Mouse (Mus musculus) brain, adult 2 months (tissue): Measurements from ENCODE around the gene Vrtn.

Experiments used
- DNase-seq: peaks from one replicate; pipeline ENCODE4 v3.0.0; 2011; ENCODE audit warnings: low read depth, low spot score

Vrtn gene

DNA sequence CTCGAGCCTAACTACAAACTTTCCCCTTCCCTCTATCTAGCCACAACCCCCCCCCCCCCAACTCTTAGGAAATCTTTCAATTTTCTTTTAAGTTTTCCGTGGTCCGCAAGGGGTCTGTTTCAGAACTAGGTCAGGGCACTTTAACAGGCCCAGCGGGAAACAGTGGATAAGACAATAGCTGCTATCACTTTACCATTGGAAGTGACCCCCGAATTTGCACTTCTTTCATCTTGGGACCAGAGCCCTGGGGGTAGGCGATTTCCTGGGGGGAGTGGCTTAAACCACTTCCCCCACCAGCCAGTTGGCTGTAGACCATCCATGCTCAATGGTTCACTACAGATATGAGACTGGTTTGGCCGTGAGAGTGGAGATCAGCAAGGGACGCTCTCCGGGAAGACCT is at the start of gene Vrtn:
Vrtn (plus strand) TSS at position 366 of the 400 bp plus-strand sequence.
- no peak for DNase-seq

DNA sequence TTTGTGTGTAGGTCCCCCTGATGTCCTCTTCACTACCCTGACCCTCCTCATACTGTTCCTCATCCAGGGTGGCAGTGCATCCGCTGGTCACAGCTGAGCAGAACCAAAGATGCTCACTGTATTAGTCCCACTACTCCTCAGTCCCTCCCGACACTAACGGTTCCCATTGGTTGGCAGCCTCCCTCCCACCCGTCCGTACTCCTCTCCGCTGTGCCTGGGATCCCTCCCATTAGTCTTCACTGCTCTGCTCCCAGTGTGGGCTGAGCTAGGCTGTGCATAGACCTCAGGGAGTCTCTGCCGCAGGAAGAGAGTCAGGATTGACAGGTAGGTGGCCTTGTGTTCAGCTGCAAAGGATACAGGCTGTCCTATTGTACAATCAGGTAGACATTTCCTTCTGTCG is 42.5 kb upstream of the Vrtn start:
- no peak for DNase-seq

DNA sequence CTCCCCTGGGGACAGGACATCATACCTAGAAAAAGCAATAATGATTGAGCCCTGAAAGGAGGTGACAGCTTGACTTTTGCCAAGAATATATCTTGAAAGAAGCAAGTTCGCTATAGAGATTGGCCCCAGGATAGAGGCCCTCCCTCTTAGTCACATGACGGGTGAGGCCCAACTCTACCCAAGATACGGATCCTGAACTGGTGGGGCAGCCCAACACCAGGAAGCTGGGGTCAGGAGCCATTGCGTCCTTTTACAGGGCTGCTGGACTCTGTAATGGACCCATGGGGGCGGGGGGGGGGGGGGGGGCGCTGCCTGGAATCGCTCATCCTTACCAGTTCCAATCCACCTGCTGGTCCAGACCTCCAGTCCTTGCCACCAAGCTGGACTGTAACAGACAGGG is 36.8 kb upstream of the Vrtn start:
- no peak for DNase-seq

DNA sequence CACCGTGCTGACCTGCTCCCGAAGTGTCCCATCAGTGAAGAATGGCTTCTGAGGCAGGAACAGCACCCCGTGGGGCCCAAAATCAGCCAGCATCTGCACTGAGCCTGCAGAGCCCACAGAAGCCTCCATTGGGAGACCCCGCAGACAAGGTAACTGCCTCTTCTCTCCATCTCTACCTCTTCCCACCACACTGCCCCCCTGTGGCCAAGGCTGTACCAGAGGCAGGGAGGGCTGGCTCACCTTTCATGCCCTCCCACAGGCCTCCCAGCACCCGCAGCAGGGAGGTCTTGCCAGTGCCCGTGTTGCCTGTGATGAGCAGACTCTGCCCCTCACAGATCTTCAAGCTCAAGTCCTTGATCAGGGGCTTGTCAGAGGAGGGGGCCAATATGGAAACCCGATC is 35.0 kb upstream of the Vrtn start:
- DNase-seq, result no peak

DNA sequence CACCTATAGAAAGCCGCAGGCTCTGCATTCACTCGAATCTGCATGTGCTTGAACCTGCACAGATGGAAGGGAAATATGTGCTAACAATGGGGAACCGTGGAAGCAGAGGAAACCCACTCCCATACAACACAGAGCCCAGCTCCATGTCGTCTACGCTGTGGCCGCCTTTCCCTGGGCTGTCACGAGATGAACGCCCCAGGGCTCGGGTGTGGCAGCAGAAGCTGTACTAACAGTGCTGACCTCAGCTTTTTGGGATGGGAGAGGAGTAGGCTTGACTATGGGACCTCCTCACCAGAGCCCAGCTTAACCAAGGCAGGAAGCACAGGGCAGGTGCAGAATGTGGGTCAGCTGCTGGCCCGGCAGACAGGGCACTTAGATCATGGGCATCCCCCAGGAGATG is 29.1 kb upstream of the Vrtn start:
- no peak for DNase-seq

DNA sequence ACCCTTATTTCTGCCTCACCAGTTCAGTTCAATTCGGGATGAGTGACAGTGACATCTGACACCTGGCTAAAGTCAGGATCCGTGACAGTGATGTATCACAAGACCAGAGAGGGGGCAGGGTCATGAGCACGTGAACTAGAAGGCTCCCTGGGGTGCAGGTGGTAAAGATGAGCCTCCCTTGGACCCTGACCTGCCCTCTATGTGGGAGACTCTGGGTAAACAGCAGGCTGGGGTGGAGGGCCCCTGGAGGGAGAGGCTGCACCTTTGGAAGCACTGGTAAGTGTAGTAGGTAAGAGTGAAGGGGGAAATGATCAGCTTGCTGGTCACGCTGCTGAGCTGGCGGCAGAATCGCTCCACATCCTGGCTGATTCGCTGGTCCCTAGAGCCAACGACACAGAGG is 28.3 kb upstream of the Vrtn start:
- no peak for DNase-seq

DNA sequence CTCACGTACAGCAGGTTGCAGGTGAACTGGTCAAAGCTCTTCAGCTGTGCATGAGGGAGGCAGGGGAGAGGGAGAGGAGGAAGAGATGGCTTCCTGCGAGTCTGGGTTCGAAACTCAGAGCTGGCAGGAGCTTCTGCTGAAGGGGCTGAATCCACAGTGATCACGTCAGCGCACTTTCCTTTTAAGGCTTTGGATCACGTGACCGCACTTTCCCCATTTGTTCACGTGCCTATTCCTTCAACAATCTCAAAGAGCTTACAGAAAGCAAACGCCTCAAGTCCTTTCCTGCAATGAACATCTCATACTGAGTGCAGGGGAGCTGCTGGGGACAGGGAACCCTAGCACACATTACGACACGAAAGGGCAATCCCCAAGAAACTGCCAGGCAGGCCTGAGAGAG is 26.8 kb upstream of the Vrtn start:
- DNase-seq, result no peak

DNA sequence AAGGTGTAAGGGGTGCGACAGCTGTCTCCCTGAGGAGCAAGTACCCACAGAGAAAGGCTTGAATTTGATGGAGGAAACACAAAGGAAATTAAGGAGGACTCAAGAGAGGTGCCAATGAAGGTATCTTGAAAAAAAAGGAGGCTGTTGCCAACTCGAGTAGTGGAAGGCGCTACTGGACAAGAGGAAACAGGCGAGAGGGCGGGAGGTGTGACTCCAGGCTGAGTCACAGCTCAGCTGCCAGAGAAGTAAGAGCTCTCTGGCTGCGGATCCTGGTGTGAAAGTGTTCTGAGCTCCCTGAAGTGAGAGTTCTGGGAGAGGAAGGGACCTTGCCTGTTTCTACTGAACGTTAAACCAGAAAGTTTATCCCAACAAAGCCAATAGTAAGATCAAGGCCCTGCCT is 26.3 kb upstream of the Vrtn start:
- DNase-seq, result peak; percentile 86

DNA sequence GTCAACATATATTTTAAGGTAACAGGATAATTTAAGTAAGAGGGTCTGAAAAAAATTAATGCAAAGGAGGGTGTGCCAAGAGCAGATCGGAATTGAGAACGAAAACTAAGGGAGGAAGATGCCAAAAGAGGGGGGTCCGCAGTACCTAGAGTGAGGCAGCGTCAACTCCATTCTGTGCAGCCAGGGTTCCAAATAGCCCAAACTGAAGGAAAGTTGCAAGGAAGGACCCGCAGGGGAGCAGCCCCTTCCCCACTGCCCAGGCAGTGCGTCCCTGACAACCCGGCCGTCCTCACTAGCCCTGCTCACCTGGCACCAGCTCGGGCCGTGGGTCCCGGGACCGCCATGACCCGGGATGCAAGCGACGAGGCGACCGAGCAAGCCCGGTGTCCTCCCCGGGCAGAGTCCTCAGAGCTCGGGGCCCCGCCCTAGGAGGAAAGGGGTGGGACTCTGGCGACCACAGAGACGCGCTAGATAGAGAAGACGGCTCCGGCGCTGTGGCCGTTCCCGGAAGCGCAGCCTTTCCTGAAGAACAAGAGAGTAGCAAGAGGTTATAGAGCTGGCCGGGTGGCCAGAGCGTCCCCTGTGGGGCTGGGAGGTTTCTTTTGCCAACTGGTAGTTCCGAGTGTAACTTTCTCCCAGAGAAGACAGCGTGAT is 23.7 kb upstream of the Vrtn start, which contains the start of gene Abcd4:
Abcd4 (minus strand) TSS at position 437 of the 654 bp plus-strand sequence.
- DNase-seq, result peak; percentile 98

DNA sequence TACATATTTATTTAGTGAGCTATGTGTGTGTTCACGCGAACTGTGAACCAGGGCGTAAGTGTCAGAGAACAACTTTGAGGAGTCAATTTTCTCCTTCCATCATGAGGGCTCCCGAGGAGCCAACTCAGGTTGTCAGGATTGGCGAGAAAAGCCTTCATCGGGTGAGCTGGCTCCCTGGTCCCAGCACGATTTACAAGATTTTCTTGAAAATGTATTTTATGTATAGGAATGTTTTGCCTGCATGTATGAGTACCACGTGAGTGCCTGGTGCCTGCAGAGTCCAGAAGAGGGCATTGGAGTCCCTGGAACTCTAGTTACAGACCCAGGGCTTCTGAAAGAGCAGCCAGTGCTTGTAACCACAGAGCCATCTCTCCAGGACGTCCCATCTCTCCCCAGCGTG is 23.2 kb upstream of the Vrtn start:
- DNase-seq, result peak; percentile 58

DNA sequence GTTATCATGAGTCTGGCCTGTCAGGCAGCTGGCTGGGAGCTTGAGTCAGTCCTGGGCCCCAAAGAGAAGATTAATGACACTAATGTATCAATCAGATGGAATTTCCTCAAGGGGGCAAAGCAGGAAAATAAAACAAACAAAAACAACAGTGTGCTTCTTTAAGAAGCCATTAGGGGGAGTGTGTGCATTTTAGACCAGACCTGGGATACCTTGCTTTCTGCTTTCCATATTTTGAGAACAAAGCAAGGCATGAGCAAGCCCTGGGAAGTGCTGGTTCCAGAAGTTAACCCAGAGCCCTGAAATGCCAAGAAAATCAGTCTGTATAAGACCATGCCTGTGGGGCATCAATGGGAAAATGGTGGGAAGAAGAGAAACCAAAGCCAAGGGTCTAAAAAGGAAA is 19.8 kb upstream of the Vrtn start:
- peak; percentile 17 for DNase-seq

DNA sequence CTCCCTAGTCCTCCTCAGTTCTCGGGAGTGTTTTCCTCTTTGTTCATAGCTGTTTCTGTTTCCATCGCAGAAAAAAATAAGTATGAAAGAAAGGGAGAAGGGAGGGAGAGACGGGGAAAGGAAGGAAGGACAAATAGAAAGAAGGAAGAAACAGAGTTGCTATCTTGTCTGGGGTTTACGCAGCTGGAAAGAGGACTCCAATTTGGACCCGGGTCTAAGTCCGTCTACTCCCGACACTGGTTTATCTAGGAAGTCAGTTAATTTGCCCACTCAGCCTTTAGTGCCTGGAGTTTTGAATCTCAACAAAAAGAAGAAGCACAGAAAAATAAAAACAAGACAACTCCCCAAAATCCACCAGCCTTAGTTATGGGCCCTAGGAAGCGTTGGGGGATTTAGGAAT is 16.2 kb upstream of the Vrtn start:
- DNase-seq, result no peak

DNA sequence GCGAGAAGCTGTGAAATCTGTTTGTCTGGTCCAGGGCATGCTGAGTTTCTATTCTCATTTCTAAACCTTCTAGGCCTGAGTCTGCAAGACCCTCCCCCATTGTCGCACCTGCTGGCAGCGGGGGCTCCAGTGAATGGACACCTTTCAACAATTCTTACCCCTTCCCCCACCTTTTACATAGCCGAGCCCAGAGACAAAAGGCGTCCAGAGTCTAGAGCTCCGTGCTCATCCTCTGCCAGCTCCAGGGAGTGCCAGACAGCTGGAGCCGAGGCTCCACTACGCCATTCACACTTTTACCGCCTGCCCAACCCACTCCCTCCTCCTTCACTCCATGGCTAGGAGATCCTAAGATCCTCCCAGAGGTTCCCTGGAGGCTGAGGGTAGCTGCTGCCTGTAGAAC is 15.7 kb upstream of the Vrtn start:
- peak; percentile 56 for DNase-seq

DNA sequence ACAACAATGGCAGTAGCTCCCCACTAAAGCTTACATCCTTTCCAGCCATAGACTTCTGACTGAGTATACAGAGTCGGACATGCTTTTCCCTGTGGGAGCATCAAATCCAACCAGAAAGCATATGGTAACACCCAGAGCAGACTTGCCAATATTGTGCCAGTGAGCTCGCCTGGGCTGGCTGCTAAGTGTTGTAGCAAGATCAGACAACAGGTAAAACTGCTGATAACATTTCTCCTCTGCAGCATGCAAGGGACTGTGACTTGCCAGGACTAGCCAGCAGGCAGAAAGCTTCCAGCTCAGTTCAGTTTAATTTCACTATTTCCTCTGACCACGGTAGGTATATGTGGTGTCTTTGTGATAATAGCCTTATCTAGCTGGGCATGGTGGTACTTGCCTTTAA is 9.0 kb upstream of the Vrtn start:
- DNase-seq, result no peak

DNA sequence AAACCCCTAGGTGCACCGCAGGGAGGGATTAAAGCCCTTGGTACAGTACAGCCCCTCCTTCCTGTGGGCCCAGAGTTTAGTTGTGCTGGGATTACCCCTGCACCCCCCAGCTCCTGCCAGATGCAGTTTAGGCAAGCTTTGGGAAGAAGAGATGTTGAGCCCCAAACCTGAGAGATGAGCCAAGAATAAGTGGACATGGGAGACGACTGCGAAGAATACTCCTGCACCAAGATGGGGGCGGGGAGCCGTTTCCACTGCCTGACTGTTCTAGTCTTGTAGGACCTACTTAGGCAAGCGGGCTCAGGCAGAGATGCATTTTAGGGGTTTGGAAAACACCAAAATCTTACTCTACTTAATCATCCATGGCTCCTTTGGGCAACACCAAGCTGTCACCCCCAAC is 566 bp upstream of the Vrtn start:
- DNase-seq, result no peak

DNA sequence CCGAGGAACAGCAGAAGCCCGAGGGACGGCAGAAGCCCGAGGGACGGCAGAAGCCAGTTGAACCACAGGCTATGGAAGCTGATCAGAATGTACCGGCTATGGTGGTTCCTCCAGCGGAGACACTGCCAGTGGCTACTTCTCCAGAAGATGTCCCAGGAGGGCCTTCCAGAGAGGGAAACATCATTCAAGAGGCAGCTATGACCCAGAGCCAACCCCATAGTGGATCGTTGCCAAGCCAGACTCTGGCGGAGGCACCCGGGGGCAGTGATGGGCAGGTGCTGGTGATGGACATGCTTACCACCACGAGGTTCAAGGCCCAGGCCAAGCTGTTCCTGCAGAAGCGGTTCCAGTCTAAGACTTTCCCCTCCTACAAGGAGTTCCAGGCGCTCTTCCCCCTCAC is 9.4 kb downstream of the Vrtn start:
- no peak for DNase-seq

DNA sequence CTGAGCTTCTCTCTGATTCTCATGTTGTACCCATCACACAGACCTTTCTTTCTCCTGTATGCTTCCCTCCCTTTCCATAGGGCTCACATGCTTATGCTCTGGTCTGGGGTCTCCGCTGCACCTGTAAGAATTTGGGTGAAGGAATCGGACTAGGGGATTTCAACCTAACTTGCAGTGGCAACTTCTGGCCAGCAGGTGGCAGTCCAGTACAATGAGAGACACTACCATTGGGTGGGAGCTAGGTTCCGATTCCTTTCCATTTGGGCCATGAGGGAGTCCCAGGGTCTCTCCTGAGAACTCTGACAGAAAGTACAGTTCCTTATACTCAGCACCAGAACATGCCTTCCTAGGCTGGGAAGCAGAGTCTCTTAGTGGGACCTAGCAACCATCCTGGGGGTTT is 13.1 kb downstream of the Vrtn start:
- peak; percentile 46 for DNase-seq

DNA sequence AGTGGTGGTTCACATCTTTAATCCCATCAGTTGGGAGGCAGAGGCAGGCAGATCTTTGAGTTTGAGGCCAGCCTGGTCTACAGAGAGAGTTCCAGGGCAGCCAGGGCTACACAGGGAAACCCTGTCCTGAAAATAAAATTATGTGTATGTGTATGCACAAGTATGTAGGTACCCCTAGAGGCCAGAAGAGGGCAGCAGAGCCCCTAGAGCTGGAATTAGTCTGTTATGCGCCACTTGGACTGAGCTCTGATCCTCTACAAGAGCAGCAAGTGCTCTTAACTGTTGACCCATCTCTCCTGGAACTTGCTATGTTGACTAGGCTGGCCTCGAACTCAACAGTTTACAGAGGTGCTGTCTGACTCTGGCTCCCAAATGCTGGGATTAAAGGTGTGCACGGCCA is 29.7 kb downstream of the Vrtn start:
- DNase-seq, result no peak

DNA sequence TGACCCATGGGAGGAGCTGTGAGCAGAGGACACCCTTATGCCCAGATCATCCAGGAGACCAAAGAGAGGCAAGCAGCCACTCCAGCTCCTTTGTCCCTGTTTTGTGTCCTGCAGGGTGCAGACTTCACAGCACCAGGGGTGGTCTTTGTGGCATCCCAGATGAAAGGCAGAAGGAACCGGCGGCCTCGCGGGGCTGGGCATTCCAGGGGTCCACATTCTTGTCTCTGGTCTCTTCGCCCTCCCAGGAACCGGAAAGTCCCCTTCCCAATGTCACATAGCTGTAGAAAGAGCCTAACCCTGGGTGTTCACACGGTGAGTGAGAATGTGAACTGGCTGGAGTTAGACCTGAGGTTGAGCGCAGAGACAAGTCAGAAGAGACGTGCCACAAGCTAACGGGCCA is 30.8 kb downstream of the Vrtn start:
- DNase-seq, result no peak

DNA sequence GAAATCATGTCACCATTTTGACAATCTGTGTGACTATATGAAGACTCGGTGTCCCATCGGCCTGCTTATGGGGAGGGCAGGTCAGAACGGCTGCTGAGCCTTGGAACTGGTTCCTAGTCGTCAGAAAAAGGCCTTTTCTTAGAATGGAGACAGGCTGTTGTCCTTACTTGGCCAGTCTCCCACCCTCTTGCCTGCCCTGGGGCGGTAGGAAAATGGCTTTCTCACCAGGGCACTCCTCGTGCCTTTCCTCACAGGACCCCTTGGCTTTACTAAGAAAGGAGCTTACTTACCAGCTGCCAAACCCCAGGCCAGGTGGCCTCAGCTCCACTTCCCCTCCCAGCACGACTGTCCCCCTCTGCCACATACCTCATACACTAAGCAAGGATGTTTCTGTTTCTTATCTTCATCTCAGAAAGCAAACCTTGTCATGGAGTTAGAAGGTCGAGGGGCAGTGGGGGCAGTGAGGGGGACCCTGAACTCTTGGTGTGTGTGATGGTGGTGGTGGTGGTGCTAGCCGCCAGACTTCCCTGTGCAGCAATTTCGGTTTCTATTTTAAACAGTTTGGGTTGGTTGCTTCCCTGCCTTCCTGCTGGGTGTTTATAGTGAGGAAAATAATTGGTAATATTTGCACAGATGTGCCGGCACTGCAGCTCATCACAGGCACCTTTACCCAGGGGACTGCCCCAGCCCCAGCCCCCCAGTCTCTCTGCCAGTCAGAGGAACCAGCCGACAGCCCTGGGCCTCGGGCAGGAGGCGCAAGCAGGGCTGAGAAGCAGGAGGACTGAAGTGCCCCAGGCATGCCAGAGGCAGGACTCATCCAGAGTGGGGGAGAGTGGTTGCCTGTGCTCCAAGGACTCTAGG is 34.1 kb downstream of the Vrtn start:
- DNase-seq, result peak; percentile 20

DNA sequence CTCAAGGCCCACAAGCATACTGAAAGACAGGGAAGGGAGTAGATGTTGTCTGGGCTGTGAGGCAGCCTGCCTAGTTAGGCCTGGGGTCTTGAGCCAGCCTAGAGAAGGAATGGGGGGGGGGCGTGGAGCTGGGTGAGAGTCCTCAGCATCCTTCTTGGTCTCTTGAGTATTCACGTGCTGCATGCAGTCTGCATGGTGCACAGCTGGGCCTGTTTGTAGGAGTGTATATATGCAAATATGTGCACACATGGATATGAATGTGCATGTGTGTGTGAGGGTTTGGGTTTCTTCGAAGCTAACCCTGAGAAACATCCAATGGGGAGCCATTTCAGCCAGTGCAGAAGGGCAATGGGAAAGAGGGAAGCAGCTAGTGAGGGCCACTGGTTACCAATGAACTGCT is 35.2 kb downstream of the Vrtn start:
- no peak for DNase-seq

DNA sequence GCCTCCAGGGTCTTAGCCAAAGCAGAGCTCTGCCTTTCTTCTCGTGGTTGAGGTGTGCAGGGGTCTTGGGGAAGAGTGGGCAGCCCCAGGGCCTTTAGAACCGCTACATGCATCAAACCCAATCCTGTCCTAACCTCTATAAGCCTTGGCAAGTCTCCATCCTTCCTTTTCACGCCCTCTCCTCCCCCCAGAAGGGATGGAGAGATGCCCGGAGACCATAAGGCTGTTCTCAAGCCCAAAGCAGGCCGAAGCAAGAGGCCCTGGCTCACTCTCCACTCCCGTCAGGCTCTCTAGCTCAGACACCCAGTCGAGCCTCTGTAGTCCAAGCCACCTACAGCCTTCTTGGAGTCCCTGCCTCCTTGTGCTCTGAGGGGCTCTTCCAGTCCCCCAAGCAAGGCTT is 43.8 kb downstream of the Vrtn start:
- DNase-seq, result peak; percentile 64

DNA sequence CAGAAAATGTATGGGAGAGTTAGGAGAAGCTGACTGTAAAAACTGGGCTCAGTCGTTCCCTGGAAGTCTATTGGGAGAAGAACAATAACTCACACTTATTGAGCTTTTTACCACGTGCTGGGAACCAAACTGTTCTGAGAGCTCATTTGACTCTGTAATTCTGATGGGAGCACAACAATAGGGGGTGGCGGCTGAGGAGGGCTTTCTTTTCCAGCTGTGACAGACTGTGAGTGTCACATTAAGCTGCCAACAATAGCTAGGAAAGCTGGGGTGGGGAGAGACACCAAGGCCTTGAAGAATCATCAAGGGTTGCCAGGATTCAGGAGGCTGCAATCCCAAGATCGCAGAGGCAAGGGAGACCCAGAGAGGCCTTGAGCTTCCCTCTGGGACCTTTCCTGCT is 45.4 kb downstream of the Vrtn start:
- peak; percentile 61 for DNase-seq
